Mouse (Mus musculus) thymus, adult 2 months (tissue): ENCODE results near the gene Itm2b. TPM values are rescaled to one million over a fixed set of nuclear protein-coding genes. Genes with fewer than 3 reads are reported as not detected.

ENCODE experiments used
- DNase-seq: peaks from one replicate; pipeline ENCODE4 v3.0.0; 2021
- H3K27ac ChIP-seq: fragments of 200-500 bp; 2 replicates; pipeline ENCODE4 v1.5.1; 2012; ENCODE audit warnings: low read length, control low read depth; ENCODE audit not compliant: control insufficient read depth, insufficient read depth
- H3K27me3 ChIP-seq: fragments of 200-500 bp; 2 replicates; pipeline ENCODE4 v1.6.1; 2012; ENCODE audit warnings: mild to moderate bottlenecking, low read length, moderate library complexity, mixed read lengths; ENCODE audit not compliant: control insufficient read depth, insufficient read depth
- H3K36me3 ChIP-seq: fragments of 200-500 bp; 2 replicates; pipeline ENCODE4 v1.6.1; 2012; ENCODE audit warnings: mild to moderate bottlenecking, low read length, moderate library complexity; ENCODE audit not compliant: control insufficient read depth, insufficient read depth
- H3K4me1 ChIP-seq: fragments of 200-500 bp; replicated peaks from 2 replicates; pipeline ENCODE4 v1.6.1; 2012; ENCODE audit warnings: low read length; ENCODE audit not compliant: control insufficient read depth, insufficient read depth
- H3K4me3 ChIP-seq: fragments of 200-500 bp; 2 replicates; pipeline ENCODE4 v1.5.1; 2012; ENCODE audit warnings: mild to moderate bottlenecking, low read length, control low read depth, moderate library complexity; ENCODE audit not compliant: control insufficient read depth, insufficient read depth
- CTCF ChIP-seq: fragments of 200-500 bp; IDR thresholded peaks from 2 replicates; pipeline ENCODE4 v1.5.1; 2012; ENCODE audit warnings: mild to moderate bottlenecking, control low read depth, low read length, moderate library complexity, borderline replicate concordance; ENCODE audit not compliant: control insufficient read depth, poor library complexity, insufficient read depth; ENCODE audit errors: extremely low read depth
- POLR2A ChIP-seq: fragments of 200-500 bp; IDR thresholded peaks from 2 replicates; pipeline ENCODE4 v1.6.1; 2012; ENCODE audit warnings: mild to moderate bottlenecking, low read length, control low read depth, moderate library complexity; ENCODE audit not compliant: control insufficient read depth, poor library complexity, insufficient read depth; ENCODE audit errors: extremely low read depth
- WGBS: fragments of 180-500 bp; shearing (Covaris S2); methylation state at CpG from one replicate; pipeline ENCODE4 v1.1.7; 2018; 5-methylcytosine and 5-hydroxymethylcytosine counted together
- polyA plus RNA-seq: library from polyadenylated mRNA; depleted of rRNA; stranded (reverse); fragments of >200 nt; gene quantifications from 2 replicates; pipeline ENCODE4 v1.2.3, GENCODE M21; 2012

Gene Itm2b
- polyA plus RNA-seq, 1 experiment, result 985 TPM

DNA sequence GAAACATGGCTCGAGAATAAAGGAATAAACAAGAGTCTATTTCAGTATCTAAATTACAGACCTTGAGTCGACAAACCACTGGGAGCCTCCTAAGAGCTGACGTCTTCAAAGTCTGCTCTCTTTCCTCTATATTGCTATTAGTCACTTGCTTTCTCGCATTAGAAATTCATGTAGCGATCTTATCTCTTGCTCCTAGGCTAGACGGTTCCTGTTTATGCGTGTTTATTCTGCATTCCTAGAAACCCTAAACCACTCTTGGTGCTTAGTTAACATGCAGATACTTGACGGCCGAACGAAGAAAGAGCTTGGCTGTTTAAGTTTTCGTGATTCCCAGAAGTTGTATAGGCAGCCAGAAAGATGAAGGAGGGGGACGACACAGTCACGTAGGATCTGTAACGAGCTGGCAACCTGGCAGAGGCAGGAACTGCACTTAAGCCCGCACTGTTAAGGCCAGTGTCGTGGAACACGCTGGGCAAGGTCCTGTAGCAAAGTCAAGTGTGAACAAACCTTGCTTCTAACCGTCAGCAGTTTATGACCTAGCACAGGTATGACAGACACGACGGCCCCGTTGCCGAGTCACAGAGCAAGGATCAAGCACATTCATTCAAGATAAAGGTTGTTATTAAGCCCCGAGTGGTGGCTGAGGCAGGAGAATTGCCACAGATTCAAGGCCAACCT, 14.3 kb downstream of the Itm2b start:
- no peak for DNase-seq
- 89% methylated on average over 23 of the region's 23 CpGs for WGBS
- TF ChIP-seq POLR2A, result no peak
- Histone ChIP-seq H3K27me3 (no peaks in the 10 kb centered on the region), H3K4me3 (no peak overlapping the region), H3K27ac (no peak overlapping the region), H3K4me1 (no peaks in the 10 kb centered on the region), H3K36me3 (peaks cover 74% of the 10 kb centered on the region)

DNA sequence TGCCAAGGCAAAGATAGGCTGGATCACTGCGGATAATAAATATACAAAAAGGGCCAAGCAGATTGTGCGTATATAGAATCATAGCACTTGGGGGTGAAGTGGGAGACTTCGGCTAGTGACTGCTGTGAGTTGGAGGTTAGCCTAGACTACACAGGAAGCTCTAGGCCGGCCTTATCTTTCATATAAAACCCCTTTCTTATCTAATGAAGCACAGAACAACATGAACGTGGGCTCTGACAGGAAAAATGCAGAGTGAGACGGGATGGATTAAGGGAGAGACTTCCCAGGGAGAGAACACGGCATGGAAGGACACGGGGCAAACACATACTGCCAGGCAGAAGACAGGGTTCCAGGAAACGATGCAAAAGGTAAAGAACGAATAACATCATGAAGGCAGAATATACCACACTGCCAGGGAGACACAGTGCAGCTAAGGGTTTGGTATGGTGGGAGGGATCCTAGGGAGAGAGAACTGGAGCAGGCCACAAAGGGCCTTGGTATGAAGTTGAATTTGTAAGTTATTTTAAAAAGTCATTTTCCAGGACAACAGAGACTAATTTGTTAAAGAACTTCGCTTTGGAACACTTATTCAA, 14.9 kb downstream of the Itm2b start:
- no peaks in the 10 kb centered on the region for H3K4me1 ChIP-seq
- H3K4me3 ChIP-seq, result no peak overlapping the region
- H3K27me3 ChIP-seq, result no peaks in the 10 kb centered on the region
- TF ChIP-seq CTCF, result no peak
- no peak for TF ChIP-seq POLR2A
- H3K36me3 ChIP-seq, result peaks cover 75% of the 10 kb centered on the region
- DNase-seq, result no peak
- WGBS, result 87% methylated on average over 11 of the region's 11 CpGs
- 0 out of 2 replicates have a peak overlapping the region, but pooled peaks have one; percentile 23 for H3K27ac ChIP-seq

DNA sequence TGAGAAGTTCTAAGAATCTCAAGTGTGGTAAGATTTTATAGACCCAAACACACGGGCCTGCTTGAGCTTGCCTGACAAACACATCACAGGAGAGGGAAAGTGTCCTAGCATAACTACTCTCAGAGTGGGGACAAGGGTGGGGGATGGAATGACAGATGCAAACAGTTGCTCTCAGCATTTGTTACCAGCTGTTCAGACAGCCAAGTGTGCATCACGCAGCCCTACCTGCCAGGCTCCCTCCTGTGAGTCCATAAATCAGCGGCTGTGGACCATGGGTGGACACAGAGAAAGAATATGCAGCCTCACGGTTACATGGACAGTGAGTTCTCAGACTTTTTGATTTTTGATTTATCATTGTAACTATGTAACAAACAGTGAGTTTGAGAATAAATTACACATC, 15.5 kb downstream of the Itm2b start:
- H3K4me3 ChIP-seq, result no peak overlapping the region
- no peaks in the 10 kb centered on the region for H3K27me3 ChIP-seq
- 91% methylated on average over 4 of the region's 4 CpGs for WGBS
- no peak overlapping the region for H3K27ac ChIP-seq
- TF ChIP-seq POLR2A (no peak), CTCF (no peak)
- no peaks in the 10 kb centered on the region for H3K4me1 ChIP-seq
- DNase-seq, result no peak
- H3K36me3 ChIP-seq, result peaks cover 77% of the 10 kb centered on the region

DNA sequence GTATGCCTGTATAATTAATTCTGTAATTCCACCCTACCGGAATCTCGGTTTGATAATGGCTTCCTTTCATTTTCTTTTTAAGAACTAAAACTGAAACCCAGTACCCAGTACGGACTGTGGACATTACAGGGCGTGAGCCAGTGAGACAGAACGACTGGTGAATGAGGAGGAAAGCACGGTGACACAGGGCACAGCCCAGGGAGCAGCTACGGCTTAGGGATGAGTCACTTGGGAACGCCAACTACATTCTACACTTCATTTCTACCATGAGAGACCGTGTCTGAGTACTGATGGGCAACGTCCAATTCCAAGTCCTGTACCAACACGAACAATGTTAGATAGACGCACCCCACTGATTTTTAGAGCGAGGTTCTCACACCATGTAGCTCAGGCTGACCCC, 16.1 kb downstream of the Itm2b start:
- TF ChIP-seq CTCF, result no peak
- TF ChIP-seq POLR2A, result no peak
- H3K4me1 ChIP-seq, result no peaks in the 10 kb centered on the region
- no peak overlapping the region for H3K4me3 ChIP-seq
- 94% methylated on average over 13 of the region's 13 CpGs for WGBS
- no peaks in the 10 kb centered on the region for H3K27me3 ChIP-seq
- H3K27ac ChIP-seq, result no peak overlapping the region
- DNase-seq, result no peak
- peaks cover 80% of the 10 kb centered on the region for H3K36me3 ChIP-seq

DNA sequence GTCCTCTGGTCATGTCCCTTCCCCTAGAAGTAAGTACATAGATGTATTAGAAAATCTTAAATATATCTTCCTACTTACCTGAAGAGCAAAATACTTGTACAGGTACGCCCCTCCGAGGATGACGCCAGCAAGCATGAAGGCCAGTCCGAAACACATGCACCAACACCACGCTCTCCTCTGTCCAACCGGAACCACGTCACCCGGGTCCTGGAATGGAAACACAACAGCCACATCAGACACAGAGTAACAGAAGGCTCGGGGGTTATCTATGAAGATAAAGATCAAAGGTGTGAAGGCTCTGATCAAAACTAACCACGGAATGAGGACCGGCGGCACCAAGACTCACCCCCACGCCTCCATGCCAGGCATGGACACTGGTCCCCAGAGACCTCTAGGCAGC, 16.9 kb downstream of the Itm2b start:
- no peak for DNase-seq
- Histone ChIP-seq H3K4me3 (no peak overlapping the region), H3K36me3 (peaks cover 84% of the 10 kb centered on the region), H3K27me3 (no peaks in the 10 kb centered on the region), H3K4me1 (no peaks in the 10 kb centered on the region), H3K27ac (no peak overlapping the region)
- TF ChIP-seq CTCF, result no peak
- TF ChIP-seq POLR2A, result no peak
- 80% methylated on average over 13 of the region's 13 CpGs for WGBS

DNA sequence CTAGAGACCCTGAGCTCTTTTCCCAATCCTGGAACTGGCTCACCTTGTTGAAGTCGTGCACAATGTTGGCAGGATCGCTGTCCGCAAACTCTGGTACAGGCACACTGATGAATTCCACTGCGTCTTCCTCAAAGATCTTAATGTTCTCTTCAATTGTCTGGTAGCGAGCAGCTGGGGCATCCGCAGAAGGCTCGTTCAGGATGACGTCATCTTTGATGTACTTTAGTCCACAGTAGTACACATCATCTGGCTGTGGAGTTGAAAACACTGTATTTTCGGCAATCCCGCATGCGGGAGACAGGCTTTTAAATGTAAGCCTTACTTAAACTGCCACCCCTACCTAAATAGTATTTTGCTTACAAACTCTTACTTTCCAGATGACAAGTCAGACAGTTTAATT, 18.8 kb downstream of the Itm2b start:
- Histone ChIP-seq H3K4me3 (no peak overlapping the region), H3K4me1 (no peaks in the 10 kb centered on the region), H3K27ac (no peak overlapping the region), H3K27me3 (no peaks in the 10 kb centered on the region), H3K36me3 (peaks cover 90% of the 10 kb centered on the region)
- TF ChIP-seq CTCF, result no peak
- WGBS, result 96% methylated on average over 11 of the region's 11 CpGs
- no peak for DNase-seq

DNA sequence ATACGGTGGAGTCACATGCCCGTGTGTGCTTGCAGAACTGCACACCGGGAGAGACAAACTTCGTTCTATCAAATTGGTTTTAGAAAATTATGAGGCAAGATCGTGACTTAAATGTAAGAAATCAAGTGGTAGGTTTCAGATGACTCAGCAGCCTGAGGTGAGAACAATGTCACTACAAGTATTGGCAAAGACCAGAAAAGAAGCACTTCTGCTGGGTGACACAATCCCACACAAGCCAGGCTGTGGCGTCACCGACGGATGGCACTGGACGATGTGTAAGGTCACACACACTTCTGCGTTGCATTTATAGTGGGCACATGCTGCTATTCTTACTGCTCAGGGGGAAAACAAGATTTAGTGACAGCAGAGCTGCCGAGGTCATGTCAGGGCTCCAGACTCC, 21.3 kb downstream of the Itm2b start:
- Histone ChIP-seq H3K4me1 (no peaks in the 10 kb centered on the region), H3K27me3 (no peaks in the 10 kb centered on the region), H3K36me3 (peaks cover 97% of the 10 kb centered on the region), H3K4me3 (no peak overlapping the region), H3K27ac (no peak overlapping the region)
- DNase-seq, result no peak
- WGBS, result 98% methylated on average over 11 of the region's 11 CpGs
- TF ChIP-seq POLR2A, result no peak
- no peak for TF ChIP-seq CTCF
